Mouse (Mus musculus): ENCODE data around the gene Limch1.

Gene Limch1

GRCm38 (mm10) chr5:66933134-66933804 is 187.6 kb downstream of the Limch1 start:
- DNase-seq (ENCODE audit: low spot score): no peak

- DNase-seq (ENCODE audit: low spot score): no peak
Observed at GRCm38 (mm10) chr5:66934585-66934984, 189.0 kb downstream of the Limch1 start.

GRCm38 (mm10) chr5:66937376-66937775 is 191.7 kb downstream of the Limch1 start:
- DNase-seq (ENCODE audit: low spot score): no peak

GRCm38 (mm10) chr5:66941710-66942450 is 196.3 kb downstream of the Limch1 start:
- no peak for DNase-seq (ENCODE audit: low spot score)

- DNase-seq (ENCODE audit: low spot score): no peak
Observed at GRCm38 (mm10) chr5:66942922-66943321, 197.3 kb downstream of the Limch1 start.

- DNase-seq (ENCODE audit: low spot score): no peak
Observed at GRCm38 (mm10) chr5:66943521-66943920, 197.9 kb downstream of the Limch1 start.

- peak; percentile 18 for DNase-seq (ENCODE audit: low spot score)
Observed at GRCm38 (mm10) chr5:66947958-66948357, 202.3 kb downstream of the Limch1 start.

GRCm38 (mm10) chr5:66949098-66949692 is 203.6 kb downstream of the Limch1 start:
- no peak for DNase-seq (ENCODE audit: low spot score)

GRCm38 (mm10) chr5:66953375-66953774 is 207.7 kb downstream of the Limch1 start:
- DNase-seq (ENCODE audit: low spot score): no peak

GRCm38 (mm10) chr5:66953971-66954644 is 208.5 kb downstream of the Limch1 start:
- DNase-seq (ENCODE audit: low spot score): no peak

GRCm38 (mm10) chr5:66955245-66955644 is 209.6 kb downstream of the Limch1 start:
- DNase-seq (ENCODE audit: low spot score): no peak

- no peak for DNase-seq (ENCODE audit: low spot score)
Observed at GRCm38 (mm10) chr5:66957656-66958055, 212.0 kb downstream of the Limch1 start.

- DNase-seq (ENCODE audit: low spot score): no peak
Observed at GRCm38 (mm10) chr5:66958118-66958517, 212.5 kb downstream of the Limch1 start.

- DNase-seq (ENCODE audit: low spot score): no peak
Observed at GRCm38 (mm10) chr5:66959968-66960367, 214.3 kb downstream of the Limch1 start.

GRCm38 (mm10) chr5:66965442-66965841 is 219.8 kb downstream of the Limch1 start:
- DNase-seq (ENCODE audit: low spot score): no peak

GRCm38 (mm10) chr5:66967147-66967546 is 221.5 kb downstream of the Limch1 start:
- DNase-seq (ENCODE audit: low spot score): no peak

GRCm38 (mm10) chr5:66967646-66968045 is 222.0 kb downstream of the Limch1 start:
- no peak for DNase-seq (ENCODE audit: low spot score)

- no peak for DNase-seq (ENCODE audit: low spot score)
Observed at GRCm38 (mm10) chr5:66968059-66968833, 222.6 kb downstream of the Limch1 start.

GRCm38 (mm10) chr5:66968925-66969711 is 223.5 kb downstream of the Limch1 start:
- DNase-seq (ENCODE audit: low spot score): no peak

- DNase-seq (ENCODE audit: low spot score): no peak
Observed at GRCm38 (mm10) chr5:66975621-66976020, 230.0 kb downstream of the Limch1 start.
